Mouse (Mus musculus) liver, postnatal 0 days (tissue): ENCODE results near the gene Gse1. TPM values are rescaled to one million over a fixed set of nuclear protein-coding genes. Genes with fewer than 3 reads are reported as not detected.
A peak's percentile ranks its signal among the peaks of the same experiment; 100 is the strongest.

Source experiments
- ATAC-seq: fragments of 200-750 bp; cut with Nextera tagmentation; 2 replicates; pipeline ENCODE4 v1.8.0; 2017; ENCODE audit warnings: mild to moderate bottlenecking, moderate library complexity
- DNase-seq: peaks from one replicate; pipeline ENCODE4 v3.0.0-alpha.2; 2016
- H3K27ac ChIP-seq: fragments of 300-500 bp; sonication (generic); 2 replicates; pipeline ENCODE4 v1.5.1; 2014; ENCODE audit warnings: antibody characterized with exemption, moderate library complexity, mild to moderate bottlenecking, low read depth
- H3K27me3 ChIP-seq: fragments of 300-500 bp; sonication (generic); 2 replicates; pipeline ENCODE4 v1.6.1; 2014; ENCODE audit warnings: low read length, control low read depth, mixed read lengths; ENCODE audit not compliant: insufficient read depth
- H3K36me3 ChIP-seq: fragments of 300-500 bp; sonication (generic); replicated peaks from 2 replicates; pipeline ENCODE4 v1.6.1; 2014; ENCODE audit warnings: mild to moderate bottlenecking, control low read depth, low read length, moderate library complexity, mixed read lengths; ENCODE audit not compliant: insufficient read depth
- H3K4me1 ChIP-seq: fragments of 300-500 bp; sonication (generic); 2 replicates; pipeline ENCODE4 v1.6.1; 2014; ENCODE audit warnings: antibody characterized with exemption, mild to moderate bottlenecking, control low read depth; ENCODE audit not compliant: insufficient read depth
- H3K4me2 ChIP-seq: fragments of 300-500 bp; sonication (generic); 2 replicates; pipeline ENCODE4 v1.6.1; 2014; ENCODE audit warnings: low read depth, mild to moderate bottlenecking, low read length, moderate library complexity, mixed read lengths
- H3K4me3 ChIP-seq: fragments of 300-500 bp; sonication (generic); 2 replicates; pipeline ENCODE4 v1.5.1; 2014; ENCODE audit warnings: low read depth, low read length
- H3K9ac ChIP-seq: fragments of 300-500 bp; sonication (generic); replicated peaks from 2 replicates; pipeline ENCODE4 v1.6.1; 2014; ENCODE audit warnings: mild to moderate bottlenecking, moderate library complexity
- H3K9me3 ChIP-seq: fragments of 300-500 bp; sonication (generic); 2 replicates; pipeline ENCODE4 v1.6.1; 2016; ENCODE audit warnings: mild to moderate bottlenecking, control low read depth, low read length, mixed read lengths
- CTCF ChIP-seq: sonication (generic); IDR thresholded peaks from 2 replicates; pipeline ENCODE4 v1.5.1; 2016; ENCODE audit warnings: antibody characterized with exemption, low read depth
- EP300 ChIP-seq: IDR thresholded peaks from 2 replicates; pipeline ENCODE4 v1.6.1; 2016; ENCODE audit warnings: antibody characterized with exemption, low read depth, mild to moderate bottlenecking
- WGBS: fragments of 180-500 bp; shearing (Covaris S2); extraction: QIAGEN DNeasy Blood & Tissue Kit; methylation state at CpG from one replicate; pipeline ENCODE4 v1.1.7; 2014; ENCODE audit not compliant: insufficient replicate concordance; 5-methylcytosine and 5-hydroxymethylcytosine counted together
- polyA plus RNA-seq: library from polyadenylated mRNA; unstranded; fragments of >200 nt; fragmentation: Nextera tagmentation; extraction: Ambion mirVana; gene quantifications from 2 replicates; pipeline ENCODE4 v1.2.1, GENCODE M21; 2015

Gene Gse1
- polyA plus RNA-seq, 1 experiment from 2014 or later: 7.7 TPM

DNA sequence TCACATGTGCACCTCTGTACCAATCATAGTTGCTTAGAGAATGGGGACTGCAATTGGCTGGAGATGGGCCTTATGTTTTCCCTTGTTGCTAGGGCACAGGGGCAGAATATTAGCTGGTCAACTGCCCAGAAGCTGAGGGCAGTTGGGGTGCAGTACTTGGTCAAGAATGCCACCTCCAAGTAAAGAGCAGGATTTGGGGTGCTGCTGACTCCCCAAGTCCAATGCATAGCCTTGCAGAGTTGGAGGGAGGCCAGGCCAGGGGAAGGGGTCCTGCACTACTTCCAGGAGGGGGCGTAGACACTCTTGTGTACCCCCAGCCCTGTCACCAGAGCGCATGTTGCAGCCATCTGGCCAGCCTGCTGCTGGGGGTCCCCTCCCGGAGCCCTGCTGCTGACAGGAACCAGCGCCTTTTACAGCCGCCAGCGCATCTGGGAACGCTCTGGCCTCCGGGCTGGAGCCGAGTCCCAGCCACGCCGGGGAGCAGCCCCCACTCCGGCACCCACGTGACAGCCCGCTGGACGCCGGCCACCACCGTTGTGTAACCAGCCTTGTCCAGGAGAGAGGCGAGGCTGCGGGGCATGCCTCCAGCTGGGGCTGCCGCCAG lies 37.3 kb upstream of the Gse1 start:
- Histone ChIP-seq H3K36me3 (no peaks in the 10 kb centered on the region), H3K27ac (no peak overlapping the region), H3K9ac (peak overlapping the region; percentile 30; the same call in 1 of the 2 replicates), H3K27me3 (no peaks in the 10 kb centered on the region), H3K4me2 (peak overlapping the region; percentile 64), H3K4me1 (0 out of 2 replicates have a peak, but pooled peaks cover 3% of the 10 kb centered on the region), H3K4me3 (peak overlapping the region; percentile 15; the same call in 1 of the 2 replicates), H3K9me3 (no peaks in the 10 kb centered on the region)
- peak; percentile 96 for ATAC-seq
- TF ChIP-seq EP300 (no peak), CTCF (no peak)
- peak; percentile 86 for DNase-seq
- WGBS: 53% methylated on average over 17 of the region's 20 CpGs

DNA sequence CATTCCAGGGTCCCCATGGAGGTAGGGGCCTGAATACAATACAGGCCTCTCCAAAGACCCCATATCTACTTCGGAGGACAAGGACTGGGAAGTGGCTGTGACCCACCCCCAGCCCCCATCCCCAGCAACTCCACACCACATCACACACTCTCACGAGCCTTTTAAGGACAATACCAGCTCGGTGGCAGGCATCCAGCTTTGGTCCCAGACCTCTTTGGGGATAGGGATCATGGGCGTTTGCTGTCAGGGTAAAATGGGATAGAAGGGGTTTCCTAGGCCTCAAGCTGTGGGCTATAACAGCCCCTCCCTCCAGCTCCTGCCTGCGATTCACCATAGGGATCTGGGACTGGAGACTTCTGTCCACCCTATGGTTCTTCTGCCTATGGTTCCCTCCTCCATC lies 36.6 kb upstream of the Gse1 start:
- H3K9me3 ChIP-seq: no peaks in the 10 kb centered on the region
- WGBS: 79% methylated on average over 5 of the region's 5 CpGs
- 0 out of 2 replicates have a peak, but pooled peaks cover 3% of the 10 kb centered on the region for H3K4me1 ChIP-seq
- H3K4me3 ChIP-seq: no peak overlapping the region
- H3K36me3 ChIP-seq: no peaks in the 10 kb centered on the region
- H3K27me3 ChIP-seq: no peaks in the 10 kb centered on the region
- no peak overlapping the region for H3K27ac ChIP-seq
- no peak for DNase-seq
- H3K9ac ChIP-seq: no peak overlapping the region
- H3K4me2 ChIP-seq: no peak overlapping the region
- no peak for ATAC-seq
- TF ChIP-seq EP300 (no peak), CTCF (no peak)

DNA sequence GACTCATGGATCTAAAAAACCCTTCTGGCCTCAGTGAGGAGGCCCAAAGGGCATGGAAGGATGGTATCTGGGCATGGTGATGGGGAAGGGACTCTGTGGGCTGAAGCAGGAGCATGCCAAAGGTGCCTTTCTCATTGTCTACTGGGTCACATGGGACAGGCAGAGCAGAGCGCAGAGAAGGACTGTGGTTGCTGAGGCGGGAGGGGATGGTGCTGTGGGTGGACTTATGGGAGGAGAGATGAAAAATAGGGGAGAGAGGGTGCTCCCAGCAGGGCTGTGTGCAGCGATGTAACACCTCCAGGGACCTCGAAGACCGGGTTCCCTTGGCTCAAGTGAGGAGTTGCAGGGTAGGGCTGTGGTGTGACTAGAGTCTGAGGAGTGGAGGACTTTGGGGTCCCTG lies 36.1 kb upstream of the Gse1 start:
- H3K9ac ChIP-seq: no peak overlapping the region
- 93% methylated on average over 5 of the region's 5 CpGs for WGBS
- H3K27ac ChIP-seq: no peak overlapping the region
- H3K36me3 ChIP-seq: no peaks in the 10 kb centered on the region
- no peaks in the 10 kb centered on the region for H3K9me3 ChIP-seq
- TF ChIP-seq EP300: no peak
- TF ChIP-seq CTCF: no peak
- H3K4me3 ChIP-seq: no peak overlapping the region
- no peak for DNase-seq
- no peak for ATAC-seq
- no peak overlapping the region for H3K4me2 ChIP-seq
- H3K27me3 ChIP-seq: no peaks in the 10 kb centered on the region
- 0 out of 2 replicates have a peak, but pooled peaks cover 3% of the 10 kb centered on the region for H3K4me1 ChIP-seq

DNA sequence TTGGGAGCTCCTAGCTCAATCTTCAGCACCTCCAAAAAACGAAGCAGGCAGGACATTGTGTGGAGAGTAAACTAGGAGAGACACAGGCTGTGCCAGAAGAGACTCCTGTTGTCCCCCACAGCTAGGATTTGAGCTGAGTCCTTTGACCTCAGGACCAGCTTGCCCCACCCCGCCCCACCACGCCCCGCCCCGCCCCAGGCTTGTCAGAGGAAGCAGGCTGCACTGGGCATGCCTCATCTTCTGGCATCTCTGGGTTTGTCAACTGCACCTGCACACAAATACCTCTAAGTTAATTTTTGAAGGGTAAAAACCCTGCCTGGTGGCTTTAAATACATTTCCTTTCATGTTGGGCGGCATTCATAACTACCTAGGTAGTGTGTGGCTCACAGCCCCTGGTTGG lies 26.9 kb upstream of the Gse1 start:
- WGBS: 79% methylated on average over 6 of the region's 6 CpGs
- H3K4me1 ChIP-seq: no peaks in the 10 kb centered on the region
- TF ChIP-seq EP300 (no peak), CTCF (no peak)
- no peaks in the 10 kb centered on the region for H3K9me3 ChIP-seq
- no peak overlapping the region for H3K4me2 ChIP-seq
- no peaks in the 10 kb centered on the region for H3K36me3 ChIP-seq
- no peaks in the 10 kb centered on the region for H3K27me3 ChIP-seq
- H3K9ac ChIP-seq: no peak overlapping the region
- no peak overlapping the region for H3K4me3 ChIP-seq
- H3K27ac ChIP-seq: no peak overlapping the region
- no peak for ATAC-seq
- DNase-seq: no peak

DNA sequence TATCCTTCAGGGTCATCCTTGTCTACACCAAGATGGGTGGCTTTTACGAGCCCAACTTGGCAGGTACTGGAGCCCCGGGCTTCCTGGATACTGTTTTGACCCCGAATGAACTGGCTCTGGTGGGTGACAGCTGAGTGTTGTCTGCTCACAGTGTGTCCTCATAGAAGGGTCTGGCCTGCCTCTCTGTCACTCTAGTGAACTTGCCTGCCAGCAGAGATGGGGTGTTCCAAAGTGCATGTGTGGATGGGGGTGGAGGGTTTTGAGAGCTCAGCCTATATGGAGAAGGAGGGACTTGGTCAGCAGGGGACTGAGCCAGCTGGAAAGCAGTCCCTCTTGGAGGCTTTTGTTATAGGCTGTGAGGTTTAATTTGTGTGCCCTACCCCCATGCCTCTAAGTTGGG lies 25.7 kb upstream of the Gse1 start:
- DNase-seq (no peak), ATAC-seq (no peak)
- Histone ChIP-seq H3K27me3 (no peaks in the 10 kb centered on the region), H3K9me3 (no peaks in the 10 kb centered on the region), H3K36me3 (no peaks in the 10 kb centered on the region), H3K4me1 (no peaks in the 10 kb centered on the region), H3K4me3 (no peak overlapping the region), H3K27ac (no peak overlapping the region), H3K4me2 (no peak overlapping the region), H3K9ac (no peak overlapping the region)
- TF ChIP-seq CTCF (no peak), EP300 (no peak)
- WGBS: 62% methylated on average over 3 of the region's 3 CpGs

DNA sequence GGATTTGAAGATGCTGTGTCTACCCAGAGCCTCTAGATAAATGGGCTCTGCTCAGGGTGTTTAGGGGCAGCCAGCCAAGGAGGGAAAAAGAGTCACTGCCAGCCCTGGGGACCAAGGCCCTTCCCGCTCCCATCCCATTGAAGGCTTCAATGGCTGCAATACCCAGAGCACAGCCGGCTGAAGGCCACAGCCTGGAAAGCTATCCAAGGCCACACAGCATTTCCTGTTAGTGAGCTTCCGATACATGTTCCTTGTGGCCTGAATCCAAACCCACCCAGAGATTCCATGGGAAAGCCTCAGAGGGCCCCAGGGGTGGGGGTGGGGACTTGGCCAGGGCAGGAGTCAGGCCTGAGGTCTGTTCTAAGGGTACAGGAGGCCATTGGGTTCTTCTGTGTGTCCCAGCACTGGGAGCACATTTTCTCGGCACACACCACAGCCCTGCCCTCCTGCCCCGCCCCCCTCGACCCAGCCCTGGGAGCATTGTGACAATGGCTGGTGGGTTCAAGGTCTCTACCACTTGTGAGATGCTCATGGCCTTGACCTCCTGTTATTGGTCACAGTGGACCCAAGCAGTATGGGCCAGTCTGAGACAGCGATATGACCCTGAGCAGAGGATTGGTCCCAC lies 23.4 kb upstream of the Gse1 start:
- no peaks in the 10 kb centered on the region for H3K4me1 ChIP-seq
- DNase-seq (peak; percentile 40), ATAC-seq (peak; percentile 48; the same call in 1 of the 2 replicates)

More for the DNA sequence above, 23.4 kb upstream of the Gse1 start:
- Histone ChIP-seq H3K36me3 (no peaks in the 10 kb centered on the region), H3K4me2 (no peak overlapping the region), H3K4me3 (no peak overlapping the region), H3K27me3 (no peaks in the 10 kb centered on the region), H3K9ac (no peak overlapping the region), H3K9me3 (no peaks in the 10 kb centered on the region), H3K27ac (no peak overlapping the region)
- TF ChIP-seq EP300: no peak
- TF ChIP-seq CTCF: no peak
- WGBS: 72% methylated on average over 7 of the region's 7 CpGs
